Mouse (Mus musculus) liver, adult 2 months (tissue): Measurements from ENCODE around the gene Dusp27.

ENCODE experiments used
- CTCF ChIP-seq: fragments of 200-500 bp; IDR thresholded peaks from 2 replicates; pipeline ENCODE4 v1.5.1; 2011; ENCODE audit warnings: low read depth, low read length, control low read depth
- POLR2A ChIP-seq: fragments of 200-500 bp; IDR thresholded peaks from 2 replicates; pipeline ENCODE4 v1.6.1; 2011; ENCODE audit warnings: low read length, control low read depth; ENCODE audit not compliant: insufficient read depth; ENCODE audit errors: extremely low read depth

DNA sequence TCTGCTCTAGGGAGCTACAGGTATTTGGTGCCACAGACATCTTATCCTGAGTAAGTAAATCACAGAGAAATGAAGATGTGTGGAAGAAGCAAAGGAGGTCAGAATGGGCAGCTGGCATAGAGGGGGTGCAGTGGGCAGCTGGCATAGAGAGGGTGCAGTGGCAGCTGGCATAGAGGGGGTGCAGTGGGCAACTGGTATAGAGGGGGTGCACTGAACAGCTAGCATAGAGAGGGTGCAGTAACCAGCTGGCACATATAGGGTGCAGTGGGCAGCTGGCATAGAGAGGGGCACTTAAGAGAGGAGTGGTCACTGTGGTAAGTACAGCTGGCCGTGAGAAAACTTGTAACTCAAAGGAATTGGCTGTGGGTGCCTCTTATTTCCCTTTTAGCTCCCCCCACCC is 67.3 kb downstream of the Dusp27 start:
- TF ChIP-seq CTCF (no peak), POLR2A (no peak)
